Mouse (Mus musculus) olfactory bulb, adult 2 months (tissue): ENCODE results near the gene Hs3st3a1.

ENCODE experiments used
- CTCF ChIP-seq: fragments of 200-500 bp; IDR thresholded peaks from 2 replicates; pipeline ENCODE4 v1.5.1; 2012; ENCODE audit warnings: low read depth, mild to moderate bottlenecking, low read length, moderate library complexity; ENCODE audit not compliant: insufficient read depth
- POLR2A ChIP-seq: fragments of 200-500 bp; IDR thresholded peaks from 2 replicates; pipeline ENCODE4 v1.6.1; 2012; ENCODE audit warnings: mild to moderate bottlenecking, low read depth, low read length, moderate library complexity; ENCODE audit not compliant: insufficient read depth

DNA sequence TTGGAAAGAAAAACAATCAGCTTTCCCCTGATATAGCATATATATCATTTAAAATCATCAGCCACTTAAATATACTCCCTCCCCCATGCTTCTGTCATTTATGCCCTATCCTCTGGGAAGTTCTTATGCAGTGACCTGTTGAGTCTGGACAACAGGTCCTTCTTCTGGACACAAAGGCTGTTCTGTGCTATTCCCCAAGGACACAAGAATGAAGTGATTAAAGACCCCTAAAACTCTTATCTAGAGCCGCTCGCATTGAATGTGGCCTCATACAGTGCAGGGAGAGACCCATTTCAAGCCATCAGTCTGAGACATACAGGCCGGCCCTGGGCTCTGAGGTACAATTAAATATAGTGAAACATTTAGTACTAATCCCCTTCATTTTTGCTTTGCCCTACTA, 2.6 kb downstream of the Hs3st3a1 start:
- TF ChIP-seq CTCF (no peak), POLR2A (no peak)
